8 mouse cellular contexts compared by ENCODE assay signal in the genomic region with DNA sequence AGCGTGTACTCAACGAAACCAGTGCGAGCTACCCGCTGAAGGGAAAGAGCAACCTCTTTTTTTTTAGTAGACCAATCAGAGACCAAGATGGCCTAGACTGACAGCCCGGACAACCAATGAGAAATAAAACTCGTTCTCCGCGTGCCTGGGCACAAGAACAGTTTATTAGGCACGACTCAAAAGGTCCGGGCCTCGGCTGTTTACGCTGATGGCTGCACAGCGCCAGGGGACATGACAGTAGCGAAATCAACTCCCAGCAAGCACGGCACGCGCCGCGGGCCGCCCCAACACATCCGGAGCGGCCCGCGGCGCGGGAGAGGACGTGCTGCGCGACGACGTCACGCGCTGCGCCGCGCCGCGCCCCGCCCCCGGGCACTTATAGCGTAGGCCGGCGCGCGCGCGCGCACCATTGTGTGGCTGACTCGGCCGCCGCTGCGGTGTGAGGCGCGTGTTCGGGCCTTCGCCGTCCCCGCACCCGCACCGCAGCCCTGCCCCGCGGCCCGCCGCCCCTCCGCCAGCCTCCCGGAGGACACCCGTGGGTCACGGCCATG. TPM values are rescaled to one million over a fixed set of nuclear protein-coding genes. Genes with fewer than 3 reads are reported as not detected.
DNase-seq lines count a peak whose midpoint lies in the region; ATAC-seq lines count a peak whose summit lies in the region.

Gene Srsf6 (plus strand): TSS at position 406 of the 551 bp plus-strand sequence.

- no peaks in the 10 kb centered on the region for H3K27me3 ChIP-seq in hindbrain, embryonic 15.5 days

- H3K9ac ChIP-seq in hindbrain, embryonic 15.5 days: peak within 1 kb of the TSS; percentile 100

- H3K36me3 ChIP-seq in hindbrain, embryonic 15.5 days: peaks cover 28% of the 10 kb centered on the region

- peaks cover 23% of the 10 kb centered on the region for H3K4me1 ChIP-seq in hindbrain, embryonic 15.5 days (replicated peaks)

- no peaks in the 10 kb centered on the region for H3K9me3 ChIP-seq in hindbrain, embryonic 15.5 days

- H3K4me3 ChIP-seq in hindbrain, embryonic 15.5 days: peak within 1 kb of the TSS; percentile 99

- peak within 1 kb of the TSS; percentile 100 for H3K27ac ChIP-seq in hindbrain, embryonic 15.5 days (replicated peaks)

- peak within 1 kb of the TSS; percentile 83 for H3K4me2 ChIP-seq in hindbrain, embryonic 15.5 days

- WGBS in hindbrain, embryonic 15.5 days: under 1% methylated on average over 68 of the region's 68 CpGs

- DNase-seq in R1 (ENCODE audit: low read depth, low spot score): peak; percentile 96
- peak; percentile 92 to 96 for DNase-seq in cerebellum, postnatal 36 days
- DNase-seq in frontal cortex, postnatal 36 days (ENCODE audit: low spot score in 2 of 2): peak; percentile 86 to 91
- DNase-seq in left cerebral cortex, adult 11 months (ENCODE audit: low spot score): peak; percentile 84
- DNase-seq in lung, postnatal 4 days: peak; percentile 91 to 95
- peak; percentile 89 for DNase-seq in retina, postnatal 7 days (ENCODE audit: low read depth, low spot score)
- peak; percentile 82 for DNase-seq in urinary bladder, adult 2 months (ENCODE audit: low spot score)

- ATAC-seq in hindbrain, embryonic 15.5 days (ENCODE audit: low FRiP score, low read depth): peak; percentile 93

RNA-seq across cellular contexts. Expression of gene Srsf6, which starts in this region (rescaled TPM):
- polyA plus RNA-seq in hindbrain, embryonic 15.5 days (2015; fragmentation: Nextera tagmentation; extraction: Ambion mirVana): 131 and 134 TPM in 2 replicates
- 188 and 261 TPM in 2 replicates for polyA plus RNA-seq in urinary bladder, adult 2 months (2012; rRNA removed)

Comparison
In these comparisons a context has a peak if more than half of its experiments do, and no peak if none do; other contexts are left out.
1. Peak in every context shown above with its lines: DNase-seq, ATAC-seq, H3K4me3 ChIP-seq and H3K27ac ChIP-seq.